Mouse (Mus musculus): ENCODE data around the gene Actr6. TPM values are rescaled to one million over a fixed set of nuclear protein-coding genes. Genes with fewer than 3 reads are reported as not detected.

Gene Actr6
- polyA plus RNA-seq, 2 experiments = 16.0 to 34.3 TPM

- Histone ChIP-seq H3K4me3 (replicated peaks; ENCODE audit: low read length) (no peak overlapping the region), H3K27ac (replicated peaks; ENCODE audit: low read depth, low read length) (no peak overlapping the region), H3K27me3 (ENCODE audit: control insufficient read depth, insufficient read depth, low read length) (no peaks in the 10 kb centered on the region), H3K4me2 (replicated peaks; ENCODE audit: low read depth, low read length, severe bottlenecking) (no peak overlapping the region), H3K9me3 (ENCODE audit: control insufficient read depth, low read length) (no peaks in the 10 kb centered on the region), H3K4me1 (ENCODE audit: control insufficient read depth, insufficient read depth, low read length) (no peaks in the 10 kb centered on the region), H3K36me3 (ENCODE audit: control insufficient read depth, insufficient read depth, low read length) (peaks cover 12% of the 10 kb centered on the region), H3K9ac (ENCODE audit: low read depth, low read length, severe bottlenecking) (no peak overlapping the region)
- ATAC-seq (ENCODE audit: low FRiP score, low read depth) (no peak), DNase-seq (ENCODE audit: low spot score) (no peak)
- TF ChIP-seq POLR2A (IDR thresholded peaks at IDR 0.05; ENCODE audit: borderline replicate concordance, extremely low read depth, insufficient read depth, insufficient read length) = no peak
- WGBS = 80% methylated on average over 7 of the region's 7 CpGs
Observed at GRCm38 (mm10) chr10:89667571-89667970, 64.5 kb downstream of the Actr6 start.

GRCm38 (mm10) chr10:89665679-89666078 is 66.4 kb downstream of the Actr6 start:
- Histone ChIP-seq H3K36me3 (ENCODE audit: control insufficient read depth, insufficient read depth, low read length) (peaks cover 20% of the 10 kb centered on the region), H3K27ac (replicated peaks; ENCODE audit: low read depth, low read length) (no peak overlapping the region), H3K9me3 (ENCODE audit: control insufficient read depth, low read length) (no peaks in the 10 kb centered on the region), H3K9ac (ENCODE audit: low read depth, low read length, severe bottlenecking) (no peak overlapping the region), H3K27me3 (ENCODE audit: control insufficient read depth, insufficient read depth, low read length) (no peaks in the 10 kb centered on the region), H3K4me3 (replicated peaks; ENCODE audit: low read length) (no peak overlapping the region), H3K4me1 (ENCODE audit: control insufficient read depth, insufficient read depth, low read length) (no peaks in the 10 kb centered on the region), H3K4me2 (replicated peaks; ENCODE audit: low read depth, low read length, severe bottlenecking) (no peak overlapping the region)
- ATAC-seq (ENCODE audit: low FRiP score, low read depth) (no peak), DNase-seq (ENCODE audit: low spot score) (no peak)
- 93% methylated on average over 9 of the region's 9 CpGs for WGBS
- no peak for TF ChIP-seq POLR2A (IDR thresholded peaks at IDR 0.05; ENCODE audit: borderline replicate concordance, extremely low read depth, insufficient read depth, insufficient read length)

GRCm38 (mm10) chr10:89664977-89665645 is 67.0 kb downstream of the Actr6 start:
- Histone ChIP-seq H3K4me1 (ENCODE audit: control insufficient read depth, insufficient read depth, low read length) (no peaks in the 10 kb centered on the region), H3K27ac (replicated peaks; ENCODE audit: low read depth, low read length) (no peak overlapping the region), H3K27me3 (ENCODE audit: control insufficient read depth, insufficient read depth, low read length) (no peaks in the 10 kb centered on the region), H3K4me3 (replicated peaks; ENCODE audit: low read length) (no peak overlapping the region), H3K9me3 (ENCODE audit: control insufficient read depth, low read length) (no peaks in the 10 kb centered on the region), H3K9ac (ENCODE audit: low read depth, low read length, severe bottlenecking) (no peak overlapping the region), H3K4me2 (replicated peaks; ENCODE audit: low read depth, low read length, severe bottlenecking) (no peak overlapping the region), H3K36me3 (ENCODE audit: control insufficient read depth, insufficient read depth, low read length) (peaks cover 20% of the 10 kb centered on the region)
- no peak for DNase-seq (ENCODE audit: low spot score)
- 92% methylated on average over 8 of the region's 8 CpGs for WGBS
- no peak for ATAC-seq (ENCODE audit: low FRiP score, low read depth)
- no peak for TF ChIP-seq POLR2A (IDR thresholded peaks at IDR 0.05; ENCODE audit: borderline replicate concordance, extremely low read depth, insufficient read depth, insufficient read length)

Other genes with a start within 250 kb of the Actr6 start
- gene Nr1h4, start 198.7 kb downstream of the Actr6 start, polyA plus RNA-seq (2012; rRNA removed) = 0.03 and 0.08 TPM in 2 replicates
- gene Nr1h4, start 198.7 kb downstream of the Actr6 start, polyA plus RNA-seq (2014; fragmentation: Nextera tagmentation; extraction: Ambion mirVana) = not detected in 2 replicates
- 0.03 and 0.09 TPM in 2 replicates for gene Slc17a8, start 111.0 kb downstream of the Actr6 start, polyA plus RNA-seq (2012; rRNA removed)
- not detected in 2 replicates for gene Slc17a8, start 111.0 kb downstream of the Actr6 start, polyA plus RNA-seq (2014; fragmentation: Nextera tagmentation; extraction: Ambion mirVana)
- gene Scyl2, start 46.0 kb downstream of the Actr6 start, polyA plus RNA-seq (2012; rRNA removed) = 26.6 and 26.8 TPM in 2 replicates
- gene Scyl2, start 46.0 kb downstream of the Actr6 start, polyA plus RNA-seq (2014; fragmentation: Nextera tagmentation; extraction: Ambion mirVana) = 12.4 and 13.5 TPM in 2 replicates
- 21.1 and 28.8 TPM in 2 replicates for gene Uhrf1bp1l, start 12.7 kb upstream of the Actr6 start, polyA plus RNA-seq (2012; rRNA removed)
- 24.0 and 26.9 TPM in 2 replicates for gene Uhrf1bp1l, start 12.7 kb upstream of the Actr6 start, polyA plus RNA-seq (2014; fragmentation: Nextera tagmentation; extraction: Ambion mirVana)
- 4.3 and 4.5 TPM in 2 replicates for gene Anks1b, start 141.2 kb upstream of the Actr6 start, polyA plus RNA-seq (2012; rRNA removed)
- 2.6 and 4.3 TPM in 2 replicates for gene Anks1b, start 141.2 kb upstream of the Actr6 start, polyA plus RNA-seq (2014; fragmentation: Nextera tagmentation; extraction: Ambion mirVana)